Mouse (Mus musculus) lung, adult 2 months (tissue): ENCODE data around the gene Tmem200b. TPM values are rescaled to one million over a fixed set of nuclear protein-coding genes. Genes with fewer than 3 reads are reported as not detected.

Experiments
- DNase-seq: peaks from one replicate; pipeline ENCODE4 v3.0.0; 2022
- H3K4me1 ChIP-seq: fragments of 200-500 bp; 2 replicates; pipeline ENCODE4 v1.6.1; 2011; ENCODE audit warnings: low read length; ENCODE audit not compliant: control insufficient read depth, insufficient read depth
- H3K4me3 ChIP-seq: fragments of 200-500 bp; replicated peaks from 2 replicates; pipeline ENCODE3; 2011; ENCODE audit warnings: low read depth, mild to moderate bottlenecking, control low read depth, low read length; ENCODE audit errors: extremely low read depth
- CTCF ChIP-seq: fragments of 200-500 bp; IDR thresholded peaks from 2 replicates; pipeline ENCODE4 v1.5.1; 2011; ENCODE audit warnings: mild to moderate bottlenecking, low read length, control low read depth; ENCODE audit not compliant: insufficient read depth
- POLR2A ChIP-seq: fragments of 200-500 bp; IDR thresholded peaks from 2 replicates; pipeline ENCODE4 v1.6.1; 2011; ENCODE audit warnings: low read depth, mild to moderate bottlenecking, control low read depth, low read length, borderline replicate concordance; ENCODE audit errors: extremely low read depth
- WGBS: fragments of 180-500 bp; shearing (Covaris S2); methylation state at CpG from one replicate; pipeline ENCODE4 v1.1.7; 2018; 5-methylcytosine and 5-hydroxymethylcytosine counted together
- polyA plus RNA-seq: library from polyadenylated mRNA; depleted of rRNA; stranded (reverse); fragments of >200 nt; gene quantifications from 2 replicates; pipeline ENCODE4 v1.2.3, GENCODE M21; 2012

Tmem200b gene
- polyA plus RNA-seq, 1 experiment, result 24.8 TPM

DNA sequence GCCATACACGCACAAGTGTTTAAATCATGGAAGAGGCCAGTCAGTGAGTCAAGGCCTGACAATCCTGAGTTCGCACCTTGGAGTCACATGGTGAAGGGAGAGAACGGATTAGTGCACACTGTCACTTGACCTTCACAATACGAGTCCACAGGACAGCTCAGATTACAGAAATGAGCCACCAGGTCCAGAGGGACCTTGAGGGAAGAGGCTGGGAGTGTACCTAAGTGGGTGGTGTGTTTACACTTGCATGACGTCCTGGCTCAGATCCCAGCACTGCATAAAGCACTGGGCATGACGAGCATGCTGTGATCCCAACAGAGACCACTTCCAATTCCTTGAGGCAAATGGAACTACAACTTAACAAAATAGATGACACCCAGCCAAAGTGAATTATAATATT, 15.1 kb upstream of the Tmem200b start:
- no peak for DNase-seq
- H3K4me1 ChIP-seq, result peaks cover 5% of the 10 kb centered on the region; the same call in 1 of the 2 replicates
- 42% methylated on average over 6 of the region's 6 CpGs for WGBS

DNA sequence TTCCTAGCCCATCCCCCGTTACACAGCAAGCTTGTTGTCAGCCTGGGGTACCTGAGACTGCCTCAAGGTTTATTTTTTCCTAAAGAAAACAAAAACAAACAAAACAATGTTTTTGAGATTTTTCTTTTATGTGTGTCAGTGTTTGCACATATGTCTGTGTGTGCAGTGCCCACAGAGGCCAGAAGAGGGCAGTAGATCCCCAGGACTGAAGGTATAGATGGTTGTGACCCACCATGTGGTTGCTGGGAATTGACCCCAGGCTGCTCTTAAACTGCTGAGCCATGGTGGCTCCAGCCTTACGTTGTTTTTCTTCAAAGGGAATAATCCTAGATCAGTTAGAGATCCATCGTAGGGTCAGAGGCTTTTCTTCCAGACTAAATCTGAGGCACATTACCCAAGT, 13.7 kb upstream of the Tmem200b start:
- Histone ChIP-seq H3K4me3 (no peak overlapping the region), H3K4me1 (peaks cover 5% of the 10 kb centered on the region; the same call in 1 of the 2 replicates)
- 93% methylated on average over 3 of the region's 3 CpGs for WGBS
- no peak for DNase-seq
- TF ChIP-seq POLR2A (no peak), CTCF (0 out of 2 replicates have a peak, but pooled peaks have one; percentile 26)

More for the DNA sequence above, 15.1 kb upstream of the Tmem200b start:
- TF ChIP-seq CTCF, result no peak
- no peak for TF ChIP-seq POLR2A
- H3K4me3 ChIP-seq, result no peak overlapping the region

DNA sequence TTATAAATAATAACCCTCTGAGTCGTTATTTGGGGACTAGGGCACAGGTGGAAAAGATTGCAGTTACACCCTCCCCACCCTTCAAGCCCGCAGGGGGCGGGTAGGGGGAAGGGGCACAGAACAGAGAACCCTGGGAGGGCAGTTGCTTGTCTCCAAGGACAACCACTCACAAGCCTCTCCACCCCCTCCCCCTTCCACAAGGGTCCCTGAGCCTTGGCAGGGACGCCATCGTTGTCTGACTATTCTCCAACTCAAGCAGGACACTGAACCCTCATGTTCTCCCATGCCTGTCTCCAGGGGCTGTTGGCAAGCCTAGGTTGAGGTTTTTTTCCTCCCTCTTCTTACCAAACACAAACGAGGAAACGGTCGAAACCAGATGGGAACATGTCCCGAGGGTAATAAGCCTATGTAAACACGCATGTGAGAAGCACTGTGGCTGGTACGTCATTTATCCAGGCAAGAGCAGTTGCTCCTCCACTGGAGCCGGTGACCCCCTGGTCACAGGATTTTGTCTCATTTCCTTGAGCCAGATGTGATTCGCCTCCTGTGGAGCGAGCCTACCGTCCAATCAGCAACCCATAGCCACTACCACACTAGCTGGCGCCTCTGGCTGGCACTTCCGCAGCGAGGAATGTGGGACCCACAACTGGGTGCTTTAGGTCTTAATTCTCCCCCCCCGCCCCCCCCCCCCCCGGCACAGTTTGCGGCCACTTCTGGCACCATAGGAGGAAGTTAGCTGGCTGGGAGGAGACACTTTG, 11.2 kb upstream of the Tmem200b start:
- Histone ChIP-seq H3K4me3 (peak overlapping the region; percentile 0), H3K4me1 (peaks cover 9% of the 10 kb centered on the region; the same call in 1 of the 2 replicates)
- DNase-seq, result peak; percentile 33
- WGBS, result 7% methylated on average over 18 of the region's 21 CpGs
- TF ChIP-seq POLR2A (no peak), CTCF (no peak)

DNA sequence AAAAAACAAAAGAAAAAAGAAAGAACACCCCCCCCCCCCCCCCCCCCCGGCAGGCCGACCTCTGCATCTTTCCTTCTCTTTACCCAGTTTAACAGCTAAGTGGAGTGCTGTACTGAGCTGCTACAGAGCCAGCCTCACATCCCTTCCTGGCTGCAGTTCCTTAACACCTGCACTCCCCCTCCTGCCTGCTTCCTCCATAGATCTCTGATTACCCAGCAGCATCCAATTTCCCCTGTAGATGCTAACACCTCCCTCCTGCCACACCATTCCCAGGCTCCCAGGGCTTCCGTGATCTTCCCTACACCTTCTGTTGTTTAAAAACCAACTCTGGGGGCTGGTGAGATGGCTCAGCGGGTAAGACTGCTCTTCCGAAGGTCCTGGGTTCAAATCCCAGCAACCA, 10.1 kb upstream of the Tmem200b start:
- Histone ChIP-seq H3K4me1 (peaks cover 13% of the 10 kb centered on the region), H3K4me3 (no peak overlapping the region)
- no peak for DNase-seq
- WGBS, result 53% methylated on average over 5 of the region's 5 CpGs
- TF ChIP-seq POLR2A, result no peak
- no peak for TF ChIP-seq CTCF

DNA sequence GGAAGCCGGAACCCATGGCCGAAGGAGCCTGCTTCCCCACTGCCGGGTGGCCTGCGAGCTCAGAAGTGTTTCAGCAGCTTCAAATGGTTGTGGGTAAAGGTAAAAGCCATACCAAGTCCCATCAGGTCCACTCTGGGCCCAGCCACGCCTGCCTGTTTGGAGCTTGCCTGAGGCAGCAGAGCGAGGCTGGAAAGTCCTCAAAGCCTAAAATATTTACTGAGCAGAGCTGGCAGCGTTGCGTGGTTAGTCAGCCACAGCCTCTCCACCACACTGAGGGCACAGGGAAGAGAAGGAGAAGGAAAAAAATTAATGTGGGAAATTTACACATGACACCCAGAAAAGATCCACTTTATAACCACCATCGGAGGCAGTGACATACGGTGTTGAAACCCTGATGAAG, 8.0 kb upstream of the Tmem200b start:
- TF ChIP-seq CTCF (no peak), POLR2A (no peak)
- H3K4me1 ChIP-seq, result peaks cover 13% of the 10 kb centered on the region
- WGBS, result 42% methylated on average over 10 of the region's 10 CpGs
- peak; percentile 41 for DNase-seq
- H3K4me3 ChIP-seq, result no peak overlapping the region

DNA sequence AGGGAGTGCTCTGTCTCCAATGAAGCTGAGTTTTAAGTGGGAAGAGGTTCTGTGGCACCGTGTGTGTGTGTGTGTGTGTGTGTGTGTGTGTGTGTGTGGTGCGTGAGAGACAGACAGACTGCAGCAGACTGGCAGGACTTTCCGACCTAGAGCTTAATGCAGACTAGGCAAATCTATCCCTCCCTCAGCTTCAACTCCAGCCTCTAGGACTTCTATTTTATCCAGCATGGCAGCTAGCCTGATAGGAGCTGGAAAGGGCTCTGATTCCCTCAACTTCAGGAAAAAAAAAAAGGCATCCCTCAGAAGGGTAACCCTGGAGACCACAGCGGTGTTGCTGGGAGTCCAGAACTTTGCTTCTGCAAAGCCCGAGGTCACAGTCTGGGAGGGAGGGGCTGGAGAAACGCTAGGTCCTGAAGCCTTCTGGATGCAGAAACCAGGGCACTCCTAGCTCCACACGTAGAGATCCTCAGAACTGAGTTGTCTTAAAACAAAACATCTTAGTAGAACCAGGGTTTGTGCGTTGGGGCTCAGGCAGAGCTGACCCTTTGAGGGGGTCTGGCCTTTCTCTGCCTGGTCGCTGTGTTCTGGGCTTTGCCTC, 7.4 kb upstream of the Tmem200b start:
- 31% methylated on average over 9 of the region's 9 CpGs for WGBS
- H3K4me3 ChIP-seq, result no peak overlapping the region
- TF ChIP-seq CTCF (no peak), POLR2A (no peak)
- no peak for DNase-seq
- H3K4me1 ChIP-seq, result peaks cover 13% of the 10 kb centered on the region

DNA sequence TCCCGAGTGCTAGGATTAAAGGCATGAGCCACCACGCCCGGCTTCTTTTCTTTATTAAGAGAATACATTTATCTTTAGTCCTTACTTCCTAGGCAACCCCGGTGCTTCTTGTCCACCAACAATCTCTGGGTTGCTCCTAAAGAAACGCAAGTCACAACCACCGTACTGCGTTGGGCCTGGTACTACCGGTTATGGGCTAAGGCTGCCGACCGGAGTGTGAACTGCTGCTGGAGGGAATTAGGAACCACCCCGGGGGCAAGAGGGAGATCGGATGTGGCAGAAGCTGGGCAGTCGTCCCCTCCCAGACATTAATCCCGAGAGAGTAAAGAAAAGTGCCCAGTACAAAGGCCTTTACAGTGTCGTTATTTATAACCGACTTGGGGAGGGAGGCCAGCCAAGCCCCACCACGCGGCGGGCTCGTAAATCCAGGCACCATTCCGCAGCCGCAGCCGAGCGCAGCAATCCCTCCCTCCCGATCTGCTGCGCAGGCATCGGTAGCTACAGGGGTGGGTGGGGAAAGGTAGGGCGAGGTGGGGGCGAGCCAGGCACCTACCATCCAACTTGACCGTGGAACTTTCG, 6.6 kb upstream of the Tmem200b start:
- no peak overlapping the region for H3K4me3 ChIP-seq
- WGBS, result 13% methylated on average over 31 of the region's 31 CpGs

DNA sequence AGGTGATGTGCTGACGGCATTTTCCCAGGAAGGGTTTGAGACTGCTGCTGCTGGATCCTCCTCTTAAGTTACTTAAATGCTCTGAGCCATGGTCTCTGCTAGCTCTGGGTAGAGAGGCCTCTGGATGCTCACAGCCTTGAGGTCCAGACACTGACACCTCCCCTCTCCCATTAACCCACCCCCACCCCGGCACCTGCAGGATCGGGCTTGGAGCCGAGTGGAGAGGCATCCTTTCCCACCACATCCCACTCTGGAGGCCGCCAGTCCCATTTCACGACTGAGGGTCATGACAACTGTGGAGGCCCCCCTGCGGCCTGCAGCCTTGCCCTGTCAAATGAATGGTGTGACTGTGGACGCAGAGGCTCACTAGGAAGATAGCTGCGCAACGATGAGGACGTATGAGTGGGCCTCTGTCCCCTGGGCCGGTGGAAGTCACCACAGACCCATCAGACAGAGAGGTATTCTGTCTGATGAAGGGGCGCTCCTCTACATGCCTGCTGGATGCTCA, 5.7 kb upstream of the Tmem200b start:
- Histone ChIP-seq H3K4me3 (no peak overlapping the region), H3K4me1 (peaks cover 8% of the 10 kb centered on the region)
- TF ChIP-seq CTCF (no peak), POLR2A (no peak)
- WGBS, result 49% methylated on average over 13 of the region's 13 CpGs
- no peak for DNase-seq

More for the DNA sequence above, 6.6 kb upstream of the Tmem200b start:
- H3K4me1 ChIP-seq, result peaks cover 13% of the 10 kb centered on the region
- TF ChIP-seq CTCF, result no peak
- no peak for TF ChIP-seq POLR2A
- no peak for DNase-seq

DNA sequence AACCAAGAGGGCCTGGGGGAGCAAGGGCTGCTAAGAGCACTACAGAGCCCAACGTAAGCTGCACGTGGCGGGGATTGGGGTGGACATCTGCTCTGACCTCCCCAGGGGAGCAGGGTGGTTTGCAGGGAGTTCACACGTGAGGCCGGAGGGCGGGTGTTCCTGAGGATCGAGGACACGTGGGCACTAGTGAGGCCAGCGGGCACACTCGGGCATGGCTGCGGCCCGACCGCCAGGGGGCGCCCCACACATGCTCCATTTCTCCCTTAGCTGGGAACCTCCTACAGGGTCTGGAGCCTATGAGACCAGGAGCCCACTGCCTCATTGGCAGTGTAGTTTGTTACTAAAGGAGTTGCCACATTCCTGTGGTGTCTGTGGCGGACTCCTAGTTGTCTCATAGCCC, 5.1 kb upstream of the Tmem200b start:
- WGBS, result 9% methylated on average over 15 of the region's 15 CpGs
- DNase-seq, result peak; percentile 82

DNA sequence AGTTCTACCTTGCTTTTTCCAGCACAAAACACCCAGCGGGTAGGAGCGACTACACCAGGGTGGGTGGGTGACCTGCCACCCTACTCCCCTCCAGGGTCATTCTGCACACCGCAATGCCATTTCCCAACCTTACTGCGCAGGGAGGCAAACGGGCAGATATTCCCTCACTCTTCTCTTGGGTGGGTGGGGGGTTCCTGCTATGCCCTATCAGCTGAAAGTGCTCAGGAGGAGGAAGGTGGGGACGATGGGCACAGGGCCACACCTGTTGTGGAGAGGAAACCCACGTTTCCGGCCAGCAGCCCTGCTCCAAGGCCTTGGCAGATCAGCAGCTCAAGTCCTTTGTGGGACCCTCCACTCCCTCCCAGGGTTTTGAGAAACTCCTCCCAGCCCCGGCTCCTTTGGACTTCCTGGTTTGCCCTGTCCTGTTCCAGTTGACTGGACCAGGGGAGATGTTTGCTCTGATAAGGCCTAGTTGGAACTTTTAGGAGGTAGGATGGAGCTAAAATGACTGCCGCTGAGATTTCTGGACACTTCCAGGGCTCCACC, 4.5 kb upstream of the Tmem200b start:
- DNase-seq, result no peak
- TF ChIP-seq CTCF (no peak), POLR2A (no peak)
- Histone ChIP-seq H3K4me3 (no peak overlapping the region), H3K4me1 (peaks cover 8% of the 10 kb centered on the region)
- 63% methylated on average over 10 of the region's 10 CpGs for WGBS

More for the DNA sequence above, 5.1 kb upstream of the Tmem200b start:
- H3K4me3 ChIP-seq, result no peak overlapping the region
- no peak for TF ChIP-seq POLR2A
- peak; percentile 62 for TF ChIP-seq CTCF
- peaks cover 8% of the 10 kb centered on the region for H3K4me1 ChIP-seq
